Mouse (Mus musculus): Measurements from ENCODE around the gene Pidd1.
A peak's percentile ranks its signal among the peaks of the same experiment; 100 is the strongest.

The Pidd1 gene

GRCm38 (mm10) chr7:141443828-141444237, at the start of gene Pidd1:
Pidd1 (minus strand) TSS chr7:141444025.
- DNase-seq (ENCODE audit: low spot score) = peak; percentile 78

GRCm38 (mm10) chr7:141492738-141493137, 48.9 kb upstream of the Pidd1 start:
- no peak for DNase-seq (ENCODE audit: low spot score)

GRCm38 (mm10) chr7:141491151-141491550, 47.3 kb upstream of the Pidd1 start:
- no peak for DNase-seq (ENCODE audit: low spot score)

- no peak for DNase-seq (ENCODE audit: low spot score)
Observed at GRCm38 (mm10) chr7:141487141-141487540, 43.3 kb upstream of the Pidd1 start.

- DNase-seq (ENCODE audit: low spot score) = no peak
Observed at GRCm38 (mm10) chr7:141486239-141486638, 42.4 kb upstream of the Pidd1 start.

GRCm38 (mm10) chr7:141485606-141486005, 41.8 kb upstream of the Pidd1 start:
- no peak for DNase-seq (ENCODE audit: low spot score)

GRCm38 (mm10) chr7:141485186-141485585, 41.4 kb upstream of the Pidd1 start:
- DNase-seq (ENCODE audit: low spot score) = no peak

- DNase-seq (ENCODE audit: low spot score) = no peak
Observed at GRCm38 (mm10) chr7:141484186-141485120, 40.6 kb upstream of the Pidd1 start.

GRCm38 (mm10) chr7:141483114-141483653, 39.4 kb upstream of the Pidd1 start:
- no peak for DNase-seq (ENCODE audit: low spot score)

GRCm38 (mm10) chr7:141482531-141483024, 38.8 kb upstream of the Pidd1 start:
- DNase-seq (ENCODE audit: low spot score) = no peak

GRCm38 (mm10) chr7:141481498-141482401, 37.9 kb upstream of the Pidd1 start:
- peak; percentile 75 for DNase-seq (ENCODE audit: low spot score)

- DNase-seq (ENCODE audit: low spot score) = peak; percentile 92
Observed at GRCm38 (mm10) chr7:141480842-141481497, 37.1 kb upstream of the Pidd1 start.

GRCm38 (mm10) chr7:141478270-141478748, 34.5 kb upstream of the Pidd1 start:
- no peak for DNase-seq (ENCODE audit: low spot score)

GRCm38 (mm10) chr7:141477578-141478269, 33.9 kb upstream of the Pidd1 start:
- DNase-seq (ENCODE audit: low spot score) = no peak

- DNase-seq (ENCODE audit: low spot score) = no peak
Observed at GRCm38 (mm10) chr7:141476981-141477370, 33.2 kb upstream of the Pidd1 start.

GRCm38 (mm10) chr7:141476226-141476980, 32.6 kb upstream of the Pidd1 start:
- DNase-seq (ENCODE audit: low spot score) = no peak

GRCm38 (mm10) chr7:141475805-141476158, 32.0 kb upstream of the Pidd1 start:
- DNase-seq (ENCODE audit: low spot score) = no peak

- peak; percentile 88 for DNase-seq (ENCODE audit: low spot score)
Observed at GRCm38 (mm10) chr7:141475011-141475804, 31.4 kb upstream of the Pidd1 start, which contains the start of the genes Polr2l and Tspan4. Polr2l (minus strand) TSS chr7:141475132. Tspan4 (plus strand) TSS chr7:141475240.

GRCm38 (mm10) chr7:141474160-141474559, 30.3 kb upstream of the Pidd1 start:
- DNase-seq (ENCODE audit: low spot score) = no peak
